Mouse (Mus musculus): ENCODE results near the gene Eya4.

Gene Eya4

GRCm38 (mm10) chr10:23159138-23159537 lies 191.4 kb downstream of the Eya4 start:
- no peak for DNase-seq (ENCODE audit: low read depth, low spot score)

GRCm38 (mm10) chr10:23156866-23157625 lies 193.5 kb downstream of the Eya4 start:
- DNase-seq (ENCODE audit: low read depth, low spot score) = no peak

GRCm38 (mm10) chr10:23150401-23150800 lies 200.2 kb downstream of the Eya4 start:
- peak; percentile 9 for DNase-seq (ENCODE audit: low read depth, low spot score)

- DNase-seq (ENCODE audit: low read depth, low spot score) = no peak
These were observed 206.0 kb downstream of the Eya4 start for GRCm38 (mm10) chr10:23144616-23145015.

- DNase-seq (ENCODE audit: low read depth, low spot score) = no peak
These were observed 222.6 kb downstream of the Eya4 start for GRCm38 (mm10) chr10:23127947-23128346.

GRCm38 (mm10) chr10:23127151-23127550 lies 223.4 kb downstream of the Eya4 start:
- DNase-seq (ENCODE audit: low read depth, low spot score) = no peak

- DNase-seq (ENCODE audit: low read depth, low spot score) = no peak
These were observed 224.1 kb downstream of the Eya4 start for GRCm38 (mm10) chr10:23126529-23126928.

- no peak for DNase-seq (ENCODE audit: low read depth, low spot score)
These were observed 230.1 kb downstream of the Eya4 start for GRCm38 (mm10) chr10:23120437-23120836.

- DNase-seq (ENCODE audit: low read depth, low spot score) = peak; percentile 6
These were observed 233.7 kb downstream of the Eya4 start for GRCm38 (mm10) chr10:23116786-23117410.

GRCm38 (mm10) chr10:23116063-23116462 lies 234.5 kb downstream of the Eya4 start:
- no peak for DNase-seq (ENCODE audit: low read depth, low spot score)

GRCm38 (mm10) chr10:23115321-23115720 lies 235.3 kb downstream of the Eya4 start:
- no peak for DNase-seq (ENCODE audit: low read depth, low spot score)

GRCm38 (mm10) chr10:23108122-23108521 lies 242.5 kb downstream of the Eya4 start:
- no peak for DNase-seq (ENCODE audit: low read depth, low spot score)

GRCm38 (mm10) chr10:23092517-23092916 lies 258.1 kb downstream of the Eya4 start:
- DNase-seq (ENCODE audit: low read depth, low spot score) = no peak

- DNase-seq (ENCODE audit: low read depth, low spot score) = no peak
These were observed 259.0 kb downstream of the Eya4 start for GRCm38 (mm10) chr10:23091552-23091951.

GRCm38 (mm10) chr10:23090323-23090722 lies 260.3 kb downstream of the Eya4 start:
- no peak for DNase-seq (ENCODE audit: low read depth, low spot score)

- no peak for DNase-seq (ENCODE audit: low read depth, low spot score)
These were observed 261.3 kb downstream of the Eya4 start for GRCm38 (mm10) chr10:23089271-23089670.

- no peak for DNase-seq (ENCODE audit: low read depth, low spot score)
These were observed 261.8 kb downstream of the Eya4 start for GRCm38 (mm10) chr10:23088764-23089163.

GRCm38 (mm10) chr10:23086352-23087215 lies 264.0 kb downstream of the Eya4 start:
- peak; percentile 6 for DNase-seq (ENCODE audit: low read depth, low spot score)

GRCm38 (mm10) chr10:23081548-23081828 lies 269.1 kb downstream of the Eya4 start:
- DNase-seq (ENCODE audit: low read depth, low spot score) = no peak

- peak; percentile 43 for DNase-seq (ENCODE audit: low read depth, low spot score)
These were observed 269.6 kb downstream of the Eya4 start for GRCm38 (mm10) chr10:23080749-23081547.

- no peak for DNase-seq (ENCODE audit: low read depth, low spot score)
These were observed 273.7 kb downstream of the Eya4 start for GRCm38 (mm10) chr10:23076691-23077385.

All from CD4-positive helper T cell, adult 2 months (primary cell).